Mouse (Mus musculus): ENCODE measurements around the gene Asna1.

GRCm38 (mm10) chr8:85065213-85065612 lies 40.1 kb upstream of the Asna1 start:
- TF ChIP-seq CTCF (IDR thresholded peaks at IDR 0.05; ENCODE audit: low read depth) (no peak), EP300 (IDR thresholded peaks at IDR 0.05; ENCODE audit: low read depth) (no peak)

Measured in liver, postnatal 0 days (tissue).